Mouse (Mus musculus): ENCODE results near the gene 1700113H08Rik.

The 1700113H08Rik gene

DNA sequence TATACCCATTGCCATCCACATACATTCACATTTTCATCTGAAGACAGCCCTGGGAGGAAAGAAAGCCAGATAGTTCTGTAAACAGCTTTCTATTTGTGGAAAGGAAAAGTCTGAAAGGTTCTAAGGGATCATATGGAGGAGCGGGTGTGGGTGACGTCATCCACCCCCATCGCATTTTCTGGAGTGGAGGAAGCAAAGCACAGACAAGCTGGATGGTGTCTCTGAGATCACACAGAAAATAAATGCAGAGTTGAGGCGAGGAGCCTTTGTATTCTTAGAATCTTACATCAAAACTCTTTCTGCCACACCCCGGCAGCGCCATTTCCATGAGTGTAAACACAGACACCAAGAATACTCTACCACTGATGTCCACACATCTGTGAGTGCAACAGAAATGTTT is 26.4 kb downstream of the 1700113H08Rik start:
- DNase-seq = no peak

DNA sequence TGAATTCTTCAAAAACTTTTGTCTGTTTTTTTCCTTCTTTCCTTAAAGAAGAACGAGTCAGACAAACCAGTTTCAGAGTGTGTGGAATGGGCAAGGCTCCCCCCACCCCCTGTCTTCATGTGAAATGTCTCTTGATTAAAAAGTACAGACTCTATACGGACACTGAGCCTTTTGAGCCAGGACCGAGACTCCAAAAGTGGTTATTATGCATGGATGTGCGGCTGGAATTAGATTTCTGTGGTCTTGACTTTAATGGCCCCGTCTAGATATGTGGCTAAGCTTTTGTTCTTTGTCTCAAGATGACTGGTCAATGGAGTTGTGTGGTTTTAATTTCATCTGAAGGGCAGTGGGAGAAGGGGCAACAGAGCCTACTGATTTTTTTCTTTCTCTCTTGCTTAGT is 29.8 kb downstream of the 1700113H08Rik start:
- DNase-seq = no peak

DNA sequence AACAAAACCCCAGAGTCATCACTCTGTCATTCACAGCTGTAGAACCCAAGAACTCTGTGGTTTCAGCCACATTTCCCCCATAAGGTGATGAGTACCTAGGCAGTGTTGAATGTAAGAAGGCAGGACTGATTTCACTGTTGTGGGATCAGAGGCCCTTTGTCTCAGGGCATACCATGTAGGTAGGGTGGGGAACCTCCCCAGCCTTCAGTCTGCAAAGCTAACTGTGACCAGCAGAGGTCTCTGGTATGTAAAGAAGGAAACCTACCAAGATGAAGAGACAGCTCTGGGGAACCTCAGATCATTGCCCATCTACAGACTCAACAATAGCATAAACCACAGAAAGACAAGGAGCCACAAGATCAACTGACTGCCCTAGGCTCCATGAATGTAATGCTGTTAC is 36.4 kb downstream of the 1700113H08Rik start:
- peak; percentile 71 to 77 for DNase-seq

DNA sequence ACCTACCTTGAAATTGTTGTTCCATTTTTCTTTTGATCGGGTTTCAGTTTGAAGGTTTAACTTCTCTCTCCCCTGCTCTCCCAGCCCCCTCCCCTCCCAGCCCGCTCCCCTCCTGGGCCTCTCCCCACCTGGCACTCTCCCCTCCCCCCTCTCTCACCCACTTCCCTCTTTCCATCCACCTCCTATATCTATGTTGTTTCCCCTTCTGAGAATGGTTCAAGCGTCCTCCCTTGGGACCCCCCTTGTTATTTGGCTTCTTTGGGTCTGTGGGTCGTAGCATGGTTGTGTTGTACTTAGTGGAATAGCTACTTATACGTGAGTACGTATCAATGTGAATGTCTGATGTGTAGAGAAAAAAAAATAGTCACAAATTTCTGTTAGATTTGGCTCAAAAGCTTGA is 40.9 kb downstream of the 1700113H08Rik start:
- peak; percentile 50 to 63 for DNase-seq

DNA sequence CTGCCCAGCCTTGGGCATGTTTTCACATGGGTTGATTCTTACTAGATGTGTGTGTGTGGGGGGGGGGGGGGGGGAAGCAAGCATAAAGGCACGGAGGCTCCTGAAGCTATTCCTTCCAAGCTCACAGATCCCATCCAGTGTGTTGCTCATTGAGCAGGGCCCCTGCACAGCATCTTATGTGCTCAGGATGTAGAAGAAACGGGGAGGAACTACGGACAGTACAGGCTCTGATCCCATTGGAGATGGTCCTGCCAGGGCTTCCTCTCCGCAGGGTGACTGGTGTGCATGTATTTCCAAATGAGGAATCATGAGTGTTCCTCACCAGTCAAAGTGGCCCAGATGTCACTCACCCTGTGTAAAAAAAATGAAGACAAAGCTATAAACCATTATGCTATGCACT is 42.8 kb downstream of the 1700113H08Rik start:
- no peak for DNase-seq

DNA sequence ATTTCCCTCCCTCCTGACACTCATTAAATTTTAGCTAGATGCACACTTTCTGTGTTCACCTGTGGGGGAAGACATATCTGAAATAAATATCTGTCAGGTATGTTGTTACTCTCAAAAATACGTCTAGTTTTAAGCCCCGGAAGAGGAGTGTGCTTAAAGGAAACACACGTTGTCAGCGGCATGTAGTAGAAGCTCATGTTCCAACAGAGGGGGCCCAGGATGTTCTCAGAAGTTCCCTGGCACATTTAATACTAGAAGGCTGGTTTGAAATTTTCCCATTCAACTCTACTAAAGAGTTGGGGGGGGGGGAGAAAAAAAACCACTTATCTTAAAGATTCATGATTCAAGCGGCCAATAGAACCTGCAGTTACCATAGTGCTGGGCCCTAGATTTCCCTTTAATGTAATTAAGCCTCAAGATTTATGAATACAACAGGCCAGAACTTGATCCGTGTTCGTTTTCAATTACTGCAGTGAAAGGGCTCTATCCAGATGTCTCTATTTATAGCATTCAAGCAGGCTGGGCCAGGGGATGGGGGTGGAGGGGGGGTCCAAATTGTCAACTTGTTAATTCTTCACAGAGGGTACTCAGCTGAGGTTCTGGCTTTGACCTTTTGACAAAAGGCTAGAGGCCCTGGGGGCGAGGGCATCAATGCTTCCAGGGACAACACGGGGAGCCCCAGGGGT is 43.6 kb downstream of the 1700113H08Rik start:
- DNase-seq = no peak

DNA sequence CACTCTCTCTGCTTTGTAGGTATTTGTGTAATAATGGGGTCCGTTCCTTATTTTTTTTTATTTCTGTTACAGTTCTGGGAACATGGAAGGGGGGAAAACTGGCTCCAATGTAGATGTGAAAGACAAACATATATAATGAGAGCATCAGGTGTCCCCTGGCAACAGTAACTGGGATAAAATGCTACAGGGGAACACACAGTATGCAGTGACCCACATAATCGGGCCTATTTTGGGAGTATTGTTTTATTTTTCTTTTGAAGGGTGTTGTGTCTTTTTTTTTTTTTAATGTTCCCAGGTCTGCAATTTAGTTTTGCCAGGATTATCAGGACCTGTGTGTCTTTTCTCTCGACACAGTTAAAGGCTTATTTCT is 44.1 kb downstream of the 1700113H08Rik start:
- DNase-seq = no peak

DNA sequence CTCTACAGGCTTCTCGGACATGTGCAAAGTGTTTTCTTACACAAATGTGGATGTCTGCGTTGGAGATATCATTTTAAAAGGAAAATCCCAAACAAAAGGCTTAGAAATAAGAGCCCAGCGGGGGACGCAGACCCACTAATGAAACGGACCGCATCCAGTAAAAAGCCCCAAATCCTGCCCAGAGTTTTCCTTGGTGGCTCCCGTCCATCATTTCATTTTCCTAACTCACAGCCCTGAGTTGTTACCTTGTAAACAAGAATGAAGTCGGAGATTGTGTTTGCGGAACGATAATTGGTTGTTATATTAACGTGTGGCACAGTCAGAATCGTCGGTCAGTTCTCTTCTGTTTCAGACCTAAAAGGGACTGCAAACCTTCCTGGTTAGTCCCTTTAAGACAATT is 44.6 kb downstream of the 1700113H08Rik start:
- DNase-seq = no peak

DNA sequence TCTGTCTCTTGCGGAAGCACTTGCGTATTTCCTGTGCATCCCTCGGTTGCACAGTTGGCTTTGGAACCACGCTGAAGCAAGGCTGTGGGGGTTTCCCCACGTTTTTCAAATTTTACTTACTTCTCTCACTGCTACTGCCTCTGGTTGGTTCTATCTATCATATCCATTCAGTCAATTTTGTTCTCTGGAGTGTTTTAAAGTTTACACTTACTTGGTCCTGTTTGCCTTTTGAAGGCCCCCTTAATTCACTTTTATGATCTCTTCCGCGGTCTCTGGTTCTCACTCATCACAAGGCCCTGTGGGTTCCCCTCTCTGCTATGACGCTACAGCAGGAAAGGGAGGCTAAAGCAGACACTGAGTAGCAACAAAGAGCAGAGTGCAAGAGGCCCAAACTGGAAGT is 45.4 kb downstream of the 1700113H08Rik start:
- peak; percentile 61 to 62 for DNase-seq

DNA sequence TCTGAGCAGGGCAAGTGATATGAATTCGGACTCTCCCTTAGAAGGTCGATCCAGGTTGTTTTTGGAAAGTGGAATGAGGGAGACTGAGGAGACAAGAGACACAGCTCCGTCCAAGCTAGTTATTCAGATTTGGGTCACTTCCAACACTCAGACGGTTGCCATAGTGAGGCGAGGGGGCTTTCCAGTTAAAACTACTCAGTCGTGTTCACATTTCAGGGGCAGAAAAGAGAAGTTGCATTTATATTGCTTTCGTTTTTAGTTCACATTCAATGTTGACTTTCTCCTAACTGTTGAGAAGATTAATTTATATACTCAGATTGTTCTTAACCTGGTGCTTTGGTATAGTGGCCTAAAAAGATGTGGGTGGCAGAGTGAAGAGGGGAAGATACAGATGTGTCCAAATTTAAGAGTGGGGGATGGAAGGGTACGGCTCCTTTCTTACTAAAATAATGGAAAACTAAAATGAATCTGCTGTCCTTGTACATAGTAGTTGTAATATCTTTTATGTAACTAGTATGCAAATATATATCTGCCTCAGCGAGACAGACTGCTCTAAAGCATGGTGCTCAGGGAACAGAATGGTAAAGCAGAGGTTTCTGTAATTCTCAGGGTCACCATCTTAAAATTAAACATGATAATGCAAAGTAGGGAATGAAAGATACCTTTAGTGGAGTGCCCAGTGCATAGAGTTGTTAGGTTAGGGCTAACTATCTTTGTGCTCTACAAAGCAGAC is 49.9 kb downstream of the 1700113H08Rik start:
- DNase-seq = peak; percentile 87 to 92

DNA sequence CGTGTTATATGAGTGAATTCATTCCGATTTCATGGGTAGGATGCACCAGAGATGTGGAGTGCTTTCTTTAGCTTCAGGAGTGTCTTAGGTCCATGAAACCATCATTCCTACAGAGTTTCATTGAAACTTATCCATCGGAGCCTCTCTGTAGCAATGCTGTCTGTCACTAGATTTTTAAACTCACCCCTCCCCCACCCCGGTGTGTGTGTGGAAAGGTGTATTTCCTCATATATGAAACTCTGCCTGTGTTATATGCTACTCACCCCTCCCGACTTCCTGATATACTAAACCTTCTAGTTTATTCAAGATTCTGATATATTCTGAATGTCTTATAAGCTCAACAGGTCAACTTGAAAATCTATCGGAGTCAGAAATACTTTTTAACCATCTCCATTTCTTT is 50.5 kb downstream of the 1700113H08Rik start:
- DNase-seq = peak; percentile 77 to 82

DNA sequence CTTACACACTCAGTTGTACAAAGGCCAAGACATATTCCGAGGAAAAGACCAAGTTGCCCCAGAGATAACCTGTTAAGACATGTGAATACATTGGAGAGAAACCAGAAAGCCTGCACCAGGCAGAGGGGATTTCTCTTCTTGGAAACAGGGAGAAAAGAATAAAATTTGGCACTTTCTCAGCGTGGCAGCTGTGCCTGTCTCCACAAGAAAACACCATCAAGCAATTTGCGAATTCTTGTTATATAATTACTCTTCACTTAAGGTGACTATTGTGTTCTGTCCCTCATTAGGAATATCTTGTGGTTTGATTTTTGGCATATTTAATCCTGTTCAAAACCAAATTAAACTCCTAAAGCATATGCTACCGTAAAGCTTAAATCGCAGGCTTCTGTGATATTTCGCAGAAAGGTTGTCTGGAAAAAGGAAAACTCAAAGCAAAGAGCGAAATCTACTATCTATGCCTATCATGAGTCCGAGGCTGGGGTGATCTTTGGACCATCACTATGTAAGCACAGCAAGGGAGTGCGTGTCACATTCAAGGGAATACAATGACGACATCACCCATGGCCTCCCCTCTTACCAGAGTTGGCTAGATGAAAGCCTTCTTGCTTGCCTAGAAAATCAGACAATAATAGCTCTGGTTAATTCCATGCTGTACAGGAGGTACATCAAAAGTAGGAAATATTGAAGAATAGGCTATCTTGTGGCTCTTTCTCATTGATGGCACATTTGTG is 51.4 kb downstream of the 1700113H08Rik start:
- DNase-seq = no peak

DNA sequence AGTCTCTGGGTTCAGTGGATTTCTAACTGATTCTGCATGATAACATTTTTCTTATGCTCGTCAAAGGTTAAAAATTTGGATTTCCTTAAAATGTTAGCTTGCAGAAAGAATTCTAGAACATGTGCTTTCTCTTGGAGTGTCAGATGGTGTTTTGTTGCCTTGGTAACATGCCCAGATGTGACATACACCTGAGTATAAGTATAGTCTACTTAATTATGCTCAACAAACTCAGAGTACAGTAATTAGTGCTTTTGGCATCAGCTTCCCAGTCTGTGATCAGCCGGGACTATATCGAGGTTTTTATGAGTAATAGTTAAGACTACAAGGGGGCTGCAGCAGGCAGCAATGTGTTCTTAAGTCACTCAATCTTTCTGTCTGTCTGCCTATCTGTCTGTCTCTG is 53.1 kb downstream of the 1700113H08Rik start:
- DNase-seq = no peak

DNA sequence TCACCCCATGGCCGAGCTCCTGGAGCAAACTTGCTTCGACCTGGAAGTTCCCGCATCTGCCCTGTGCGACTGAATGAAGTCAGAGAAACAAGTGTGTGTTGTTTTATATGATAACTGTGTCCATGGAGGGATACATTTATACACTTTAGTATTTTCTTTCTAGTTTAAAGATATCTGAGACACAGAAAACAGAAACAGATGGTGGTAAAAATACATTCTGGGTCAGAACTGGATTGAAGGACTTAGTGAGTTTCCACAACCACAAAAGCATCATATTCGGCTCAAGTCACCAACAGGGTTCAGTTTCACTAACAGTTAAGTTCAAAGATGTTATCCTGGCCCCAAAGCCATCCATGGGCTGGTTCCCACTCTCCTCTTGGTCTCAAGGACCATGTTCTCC is 67.2 kb downstream of the 1700113H08Rik start:
- no peak for DNase-seq

DNA sequence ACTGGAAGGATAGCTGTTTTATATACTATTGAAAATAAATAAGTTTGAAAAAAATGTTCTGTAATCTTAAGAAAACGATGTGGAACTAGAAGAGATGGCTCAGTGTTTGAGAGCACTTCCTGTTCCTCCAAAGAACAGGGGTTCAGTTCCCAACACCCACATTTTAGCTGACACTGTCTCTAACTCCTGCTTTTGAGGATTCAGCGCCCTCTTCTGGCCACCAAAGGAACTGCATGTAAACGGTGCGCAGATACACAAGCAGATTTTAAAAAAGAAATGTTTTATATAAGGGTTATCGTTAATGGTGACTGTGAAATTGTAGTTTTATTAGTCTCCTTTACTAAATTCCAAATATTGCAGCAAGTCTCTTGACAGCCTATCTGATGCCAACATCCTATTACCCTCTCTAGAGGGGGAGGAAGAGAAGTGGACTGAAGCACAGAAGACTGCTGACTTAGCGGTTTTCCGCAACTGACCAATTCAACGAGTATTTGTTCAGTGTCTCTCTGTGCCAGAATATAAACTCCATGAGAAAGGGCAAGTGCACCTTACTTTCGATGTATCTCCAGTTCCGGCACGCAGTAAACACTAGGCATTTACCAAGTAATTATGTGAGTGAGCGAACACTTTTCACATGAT is 68.5 kb downstream of the 1700113H08Rik start:
- DNase-seq = peak; percentile 75

DNA sequence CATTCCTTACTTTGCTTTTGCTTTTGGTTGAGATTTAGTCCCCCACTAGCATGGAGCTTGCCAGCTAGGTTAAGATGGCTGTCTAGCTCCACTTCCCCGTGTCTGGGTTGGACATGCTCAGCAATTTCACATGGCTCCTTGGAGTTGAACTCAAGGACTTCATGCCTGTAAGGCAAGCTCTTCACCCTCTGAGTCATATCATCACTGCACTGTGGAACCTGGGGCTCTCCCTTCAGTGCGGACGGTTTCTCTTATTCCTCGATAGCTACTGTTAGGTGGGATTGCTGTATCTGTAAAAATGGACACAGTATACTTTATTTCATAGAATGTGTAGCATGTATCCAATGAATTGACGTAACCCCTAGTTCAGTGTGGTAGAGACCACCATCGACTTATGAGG is 93.2 kb downstream of the 1700113H08Rik start:
- DNase-seq = no peak

DNA sequence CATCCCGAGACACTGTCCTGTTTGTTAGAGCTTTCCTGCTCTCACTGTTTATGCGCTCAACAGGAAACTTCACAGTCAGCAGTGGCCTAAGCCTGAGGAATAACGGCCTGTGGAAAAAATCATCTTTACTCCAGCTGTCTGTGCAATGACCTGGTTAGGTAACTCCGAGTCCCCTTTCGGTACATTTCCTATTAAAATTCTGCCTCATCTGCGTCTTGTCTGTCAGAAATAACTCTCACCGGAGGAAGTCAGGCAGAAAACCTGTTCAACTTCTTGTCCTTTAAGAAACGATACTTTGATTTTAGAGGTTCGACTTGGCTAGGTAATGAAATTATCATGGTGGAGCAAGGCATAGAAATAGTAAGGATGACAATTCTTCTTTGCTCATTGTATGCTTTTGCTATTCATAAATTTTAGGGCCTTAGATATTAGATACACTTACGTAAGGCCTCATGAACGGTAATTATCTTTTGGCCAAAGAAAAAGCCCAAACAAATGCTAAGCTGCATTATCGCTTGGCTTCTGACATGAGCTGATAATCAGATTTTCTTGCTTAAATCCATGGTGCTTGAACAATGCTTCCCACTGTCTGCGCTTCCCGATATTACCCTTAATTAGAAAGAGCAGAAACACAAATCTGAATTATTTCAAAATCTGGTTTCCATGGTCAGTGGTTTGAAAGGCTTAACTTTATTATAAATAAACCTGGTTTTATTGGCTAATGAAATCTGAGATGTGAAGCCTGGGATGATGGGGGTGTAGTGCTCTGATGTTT is 96.1 kb downstream of the 1700113H08Rik start:
- no peak for DNase-seq

DNA sequence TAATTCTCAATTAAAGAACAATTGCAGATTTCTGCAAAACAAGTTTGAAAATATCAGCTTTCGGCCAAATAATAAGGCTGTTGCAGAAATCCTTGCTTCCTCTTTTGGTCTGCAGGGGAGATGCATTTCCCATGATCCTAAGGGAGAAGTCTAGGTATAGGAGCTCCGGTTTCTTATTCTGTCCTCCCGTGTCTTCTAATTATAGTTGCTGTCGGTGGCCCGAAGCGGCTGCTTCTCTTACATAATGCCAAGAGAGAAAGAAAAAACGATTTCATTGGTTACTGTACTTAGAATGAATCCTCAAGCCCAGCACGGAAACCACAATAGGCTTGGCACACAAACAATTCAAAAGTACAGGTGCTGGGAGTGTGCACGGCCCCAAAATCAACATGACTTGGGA is 101.9 kb downstream of the 1700113H08Rik start:
- DNase-seq = no peak

DNA sequence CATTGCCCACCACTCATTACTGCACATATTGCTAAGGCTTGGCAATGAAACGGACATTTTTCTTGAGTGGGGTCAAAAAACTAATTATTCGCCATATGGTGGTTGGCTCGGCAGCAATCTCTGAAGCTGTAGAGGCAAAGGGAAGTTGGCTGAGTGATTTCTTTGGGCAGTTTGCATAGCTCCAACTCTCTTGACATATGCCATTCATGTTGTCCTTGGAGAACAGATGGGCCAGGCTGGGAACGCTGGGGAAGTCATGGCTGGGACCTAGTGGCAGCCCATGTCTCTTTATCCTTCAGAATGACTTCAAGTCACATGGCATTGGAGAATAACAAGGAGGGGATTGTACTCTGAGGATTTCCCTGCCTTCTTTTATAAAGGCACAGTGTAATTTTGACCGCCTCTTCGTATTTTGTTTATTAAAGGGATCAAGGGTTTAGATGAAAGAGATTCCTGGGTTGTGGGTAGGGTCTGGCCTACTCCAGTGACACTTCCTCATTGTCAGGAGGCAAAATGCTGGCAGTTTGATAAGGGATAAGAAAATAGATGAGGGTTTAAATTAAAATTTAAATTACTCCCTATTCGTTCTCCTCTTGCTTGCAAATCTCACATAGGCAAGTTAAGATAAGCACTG is 138.4 kb downstream of the 1700113H08Rik start:
- DNase-seq = no peak

DNA sequence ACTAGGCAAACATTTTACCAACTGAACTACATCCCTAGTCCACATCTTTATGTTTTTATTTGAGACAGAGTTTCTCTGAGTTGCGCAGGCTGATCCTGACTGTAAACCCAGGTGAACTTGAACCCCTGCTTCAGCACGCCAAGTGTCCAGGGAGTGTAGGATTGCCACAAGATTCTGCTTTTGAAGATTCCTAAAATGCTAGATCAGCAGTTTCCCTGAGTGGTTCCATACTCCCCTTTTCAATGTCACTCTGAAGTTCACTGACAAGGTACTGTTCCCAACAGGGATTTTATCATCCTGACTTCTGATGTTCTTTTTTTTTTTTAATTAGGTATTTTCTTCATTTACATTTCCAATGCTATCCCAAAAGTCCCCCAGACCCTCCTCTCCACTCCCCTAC is 140.9 kb downstream of the 1700113H08Rik start:
- no peak for DNase-seq

DNA sequence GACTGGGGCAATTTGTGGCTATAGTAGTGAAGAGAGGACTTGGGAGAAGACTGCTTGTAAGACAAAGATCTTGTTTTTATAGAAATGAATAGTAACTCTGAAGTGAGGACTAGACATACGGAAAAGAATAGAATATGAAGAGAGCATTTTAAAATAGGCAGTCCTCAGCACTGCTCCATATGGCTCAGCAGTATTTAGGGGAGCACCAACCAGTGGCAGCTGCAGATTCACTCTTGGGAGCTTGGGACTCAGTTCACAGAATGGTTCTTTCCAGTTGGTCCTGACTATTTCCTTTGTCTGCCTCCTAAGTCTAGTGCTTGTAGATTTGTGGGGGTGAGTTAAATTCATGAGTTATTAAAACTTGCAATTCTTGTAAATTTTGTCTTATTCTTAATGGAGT is 151.6 kb downstream of the 1700113H08Rik start:
- no peak for DNase-seq

DNA sequence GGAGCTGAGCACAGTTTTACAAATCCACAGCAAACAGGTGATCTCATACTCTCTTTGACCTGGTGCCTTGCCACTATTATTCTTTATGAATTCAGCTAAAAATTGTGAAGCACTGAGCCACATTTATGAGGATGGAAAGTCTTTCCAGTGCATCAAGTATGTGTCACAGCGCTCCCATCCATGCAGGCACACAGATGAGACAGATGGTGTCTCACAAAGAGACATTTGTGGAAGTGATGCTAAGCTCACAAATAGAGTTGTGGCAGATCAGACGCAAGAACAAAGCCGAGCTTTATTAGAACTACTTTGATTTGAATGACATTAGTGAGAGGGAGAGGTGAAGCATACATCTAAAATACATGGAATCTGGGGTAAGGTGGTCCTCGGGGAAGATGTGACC is 153.2 kb downstream of the 1700113H08Rik start:
- DNase-seq = no peak
